In the genomic region with DNA sequence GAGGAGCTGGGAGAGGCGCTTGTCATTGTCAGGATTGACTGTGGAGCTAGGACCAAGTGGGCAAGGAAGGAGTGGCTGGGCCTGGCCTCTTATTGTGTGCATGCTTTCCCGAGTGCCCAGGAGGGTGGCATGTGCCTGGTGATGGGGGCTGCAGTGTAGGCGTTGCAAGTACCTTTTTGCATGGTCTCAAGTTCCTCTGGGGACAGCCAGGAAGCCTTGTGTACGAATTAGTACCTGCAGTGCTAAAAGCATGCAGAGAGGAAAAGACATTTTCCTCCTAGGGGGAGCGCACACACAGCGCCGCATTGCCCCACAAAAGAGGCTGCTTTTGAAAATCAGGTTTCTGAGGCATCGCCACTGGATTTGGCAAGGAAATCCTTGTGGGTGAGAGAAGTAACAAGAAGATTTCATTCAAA, we compare ENCODE assay signal across 10 mouse cellular contexts. TPM values are rescaled to one million over a fixed set of nuclear protein-coding genes. Genes with fewer than 3 reads are reported as not detected.
DNase-seq lines count a peak whose midpoint lies in the region; ATAC-seq lines count a peak whose summit lies in the region.
"Had no signal": no experiment of that assay in that cellular context is flagged by ENCODE, and none has a peak within 500 bp of the region (broad histone marks: within the 10 kb centered on the region; RNA-seq: fewer than 3 reads in every experiment).

No protein-coding gene starts in this region.

- H3K4me2 ChIP-seq in heart, embryonic 16.5 days (ENCODE audit: low read depth, low read length) = peak overlapping the region; percentile 89
- H3K4me2 ChIP-seq in hindbrain, embryonic 11.5 days (replicated peaks; ENCODE audit: low read depth, low read length) = peak overlapping the region; percentile 76

- no peak overlapping the region for H3K27ac ChIP-seq in heart, embryonic 16.5 days (ENCODE audit: low read length)
- peak overlapping the region; percentile 93; the same call in 1 of the 2 replicates for H3K27ac ChIP-seq in hindbrain, embryonic 11.5 days (ENCODE audit: low read depth, low read length)

- WGBS in heart, embryonic 16.5 days = 2% methylated on average over 8 of the region's 8 CpGs
- 1% methylated on average over 8 of the region's 8 CpGs for WGBS in hindbrain, embryonic 11.5 days

- no peaks in the 10 kb centered on the region for H3K36me3 ChIP-seq in heart, embryonic 16.5 days (ENCODE audit: control insufficient read depth, insufficient read depth)
- no peaks in the 10 kb centered on the region for H3K36me3 ChIP-seq in hindbrain, embryonic 11.5 days (ENCODE audit: control insufficient read depth, insufficient read depth, low read length)

- peaks cover 3% of the 10 kb centered on the region; the same call in 1 of the 2 replicates for H3K4me1 ChIP-seq in heart, embryonic 16.5 days (ENCODE audit: control insufficient read depth, insufficient read depth, low read length)
- H3K4me1 ChIP-seq in hindbrain, embryonic 11.5 days (replicated peaks; ENCODE audit: control insufficient read depth, insufficient read depth, low read length) = no peaks in the 10 kb centered on the region

- H3K9ac ChIP-seq in heart, embryonic 16.5 days (ENCODE audit: low read length) = peak overlapping the region; percentile 61; the same call in 1 of the 2 replicates
- H3K9ac ChIP-seq in hindbrain, embryonic 11.5 days (ENCODE audit: low read depth, low read length) = peak overlapping the region; percentile 97

- ATAC-seq in heart, embryonic 16.5 days (replicated peaks; ENCODE audit: extremely low read depth, insufficient read depth, low FRiP score) = no peak
- peak; percentile 80 for ATAC-seq in hindbrain, embryonic 11.5 days (ENCODE audit: low FRiP score)

- no peak for DNase-seq in heart, postnatal 10 days
- DNase-seq in brain, embryonic 18.5 days (ENCODE audit: low read depth, low spot score) = peak; percentile 37
- no peak for DNase-seq in hindbrain, embryonic 11.5 days (ENCODE audit: low spot score)
- peak; percentile 15 for DNase-seq in mesoderm, embryonic 11.5 days (ENCODE audit: low read depth, low spot score)
- no peak for DNase-seq in gastrocnemius, postnatal 25 days
- no peak for DNase-seq in gastrocnemius, postnatal 36 days
- no peak for DNase-seq in lung, postnatal 10 days

- no peaks in the 10 kb centered on the region for H3K9me3 ChIP-seq in heart, embryonic 16.5 days (replicated peaks; ENCODE audit: control insufficient read depth, low read length)
- H3K9me3 ChIP-seq in hindbrain, embryonic 11.5 days (ENCODE audit: control insufficient read depth, low read length) = no peaks in the 10 kb centered on the region

- peak overlapping the region; percentile 56 for H3K4me3 ChIP-seq in heart, embryonic 16.5 days (ENCODE audit: low read length)
- H3K4me3 ChIP-seq in hindbrain, embryonic 11.5 days (ENCODE audit: low read depth, low read length) = peak overlapping the region; percentile 79

- peaks cover 2% of the 10 kb centered on the region; the same call in 1 of the 2 replicates for H3K27me3 ChIP-seq in heart, embryonic 16.5 days (ENCODE audit: control insufficient read depth, insufficient read depth, low read length)
- H3K27me3 ChIP-seq in hindbrain, embryonic 11.5 days (ENCODE audit: control insufficient read depth, insufficient read depth, low read length) = no peaks in the 10 kb centered on the region
- H3K27me3 ChIP-seq: Patski had no signal

- intact Hi-C loops in heart, postnatal 10 days (cut with DNase I) = loop anchor here (5.0 kb wide), 1 partner anchor 109 kb away; no protein-coding TSS in a partner anchor
- intact Hi-C loops in gastrocnemius, postnatal 36 days (cut with DNase I) = no loop called here

RNA-seq across cellular contexts. Expression of a gene that starts 0.9 kb away (rescaled TPM):
- polyA plus RNA-seq in heart, embryonic 16.5 days (2015; fragmentation: Nextera tagmentation; extraction: Ambion mirVana) = 5.4 and 10.9 TPM in 2 replicates
- total RNA-seq in heart, postnatal 10 days (2021) = 10 to 100 TPM; 11.9 to 13.0 TPM
- 76.6 and 94.8 TPM in 2 replicates for polyA plus RNA-seq in hindbrain, embryonic 11.5 days (2014; fragmentation: Nextera tagmentation; extraction: Ambion mirVana)
- 1 to 10 TPM; 6.3 to 9.1 TPM for total RNA-seq in gastrocnemius, postnatal 25 days (2021)
- 1 to 10 TPM; 2.6 to 5.7 TPM for total RNA-seq in gastrocnemius, postnatal 36 days (2021)
- polyA plus RNA-seq: liver, adult 2 months had no signal

Comparison
In these comparisons a context has a peak if more than half of its experiments do, and no peak if none do; other contexts are left out.
1. DNase-seq: peak in brain, embryonic 18.5 days (single experiment) and mesoderm, embryonic 11.5 days (single experiment); none in heart, postnatal 10 days (0 of 2), hindbrain, embryonic 11.5 days (single experiment), gastrocnemius, postnatal 25 days (single experiment), gastrocnemius, postnatal 36 days (0 of 2) and lung, postnatal 10 days (single experiment).